Mouse (Mus musculus): ENCODE data around the gene Chd9.

GRCm38 (mm10) chr8:90853971-90854670 is 26.0 kb downstream of the Chd9 start:
- TF ChIP-seq CTCF (IDR thresholded peaks at IDR 0.05; ENCODE audit: low read depth, low read length) (no peak), POLR2A (IDR thresholded peaks at IDR 0.05; ENCODE audit: borderline replicate concordance, low read depth, low read length) (no peak)
